Mouse (Mus musculus) heart, postnatal 4 days (tissue): Measurements from ENCODE around the gene Nrip2. TPM values are rescaled to one million over a fixed set of nuclear protein-coding genes. Genes with fewer than 3 reads are reported as not detected.
"Not testable (repeated sequence)": the region's sequence is repeated elsewhere in the genome, so short reads cannot be mapped to it uniquely, and the experiment has no call there.

Source experiments
- DNase-seq: peaks from one replicate; pipeline ENCODE4 v3.0.0; 2021
- total RNA-seq, 2 experiments: library from RNA; stranded (reverse); gene quantifications; 2 replicates each; pipeline ENCODE4 v1.2.3; 2021

The Nrip2 gene
- 1 to 10 TPM; 1.5 to 1.8 TPM for total RNA-seq

GRCm38 (mm10) chr6:128398996-128399395, at the start of gene Nrip2:
Nrip2 (plus strand) TSS chr6:128399296.
- no peak for DNase-seq

DNA sequence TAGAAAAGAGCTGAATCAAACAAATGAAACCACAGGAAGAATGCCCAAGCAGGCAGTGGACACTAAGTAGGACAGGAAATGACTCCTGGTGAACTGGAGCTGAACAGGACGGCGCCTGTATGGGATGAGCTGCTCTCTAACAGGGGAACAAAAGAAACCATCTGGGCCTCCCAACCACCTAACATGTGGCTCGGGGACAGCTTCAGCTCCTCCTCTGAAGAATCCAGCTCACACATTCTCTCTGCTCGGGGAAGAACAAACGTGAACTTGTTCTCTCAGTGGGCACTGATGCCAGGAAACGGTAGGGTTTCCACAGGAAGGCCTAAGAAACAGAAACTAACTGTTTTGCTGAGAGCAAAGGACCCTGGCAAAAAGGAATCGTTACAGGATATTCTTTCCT, 49.4 kb upstream of the Nrip2 start:
- no peak for DNase-seq

DNA sequence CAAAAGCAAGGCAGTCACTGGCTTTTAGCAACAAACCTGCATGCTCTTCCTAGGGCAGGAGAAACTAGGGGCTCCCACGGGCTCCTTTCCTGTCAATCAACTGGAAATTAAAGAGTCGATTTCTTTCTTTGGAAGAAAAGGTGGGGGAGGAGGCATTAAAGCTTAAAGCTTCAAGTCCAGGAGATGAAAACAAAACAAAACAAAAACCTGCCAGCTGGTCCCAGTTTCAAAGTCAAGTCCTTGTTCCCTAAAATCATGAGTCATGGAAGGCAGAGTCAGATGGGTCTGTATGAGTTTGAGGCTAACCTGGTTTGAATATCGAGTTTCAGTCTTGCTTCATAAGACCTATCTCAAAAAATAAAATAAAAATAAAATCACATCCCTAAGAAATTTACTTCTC, 45.0 kb upstream of the Nrip2 start:
- no peak for DNase-seq

GRCm38 (mm10) chr6:128355201-128355681, 43.9 kb upstream of the Nrip2 start:
- DNase-seq: peak; percentile 55

- peak; percentile 98 for DNase-seq
These were observed 43.2 kb upstream of the Nrip2 start, which contains the start of gene Tulp3 for GRCm38 (mm10) chr6:128355726-128356416. Tulp3 (minus strand) TSS chr6:128355851.

DNA sequence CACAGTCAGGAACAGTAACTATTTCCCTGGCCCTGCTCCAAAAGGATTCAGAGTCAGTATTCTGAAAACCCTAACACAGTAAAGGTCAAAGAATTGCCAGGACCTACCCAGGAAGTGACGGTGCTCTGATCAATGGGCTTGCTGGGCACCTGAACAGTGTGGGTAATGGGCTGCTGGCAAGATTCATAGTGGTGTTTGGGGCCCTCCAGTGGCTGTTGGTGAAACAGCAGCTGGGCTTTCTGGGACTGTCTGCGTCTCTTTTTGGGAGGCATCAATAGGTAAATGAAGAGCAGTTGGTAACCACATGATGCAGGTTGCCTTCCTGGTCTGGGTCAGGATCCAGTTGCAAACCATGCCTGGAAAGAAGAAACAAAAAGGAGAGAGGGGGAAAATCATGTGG, 40.1 kb upstream of the Nrip2 start:
- DNase-seq: peak; percentile 76

- no peak for DNase-seq
These were observed 37.2 kb upstream of the Nrip2 start for GRCm38 (mm10) chr6:128361901-128362300.

GRCm38 (mm10) chr6:128362381-128363006, 36.6 kb upstream of the Nrip2 start, which contains the start of the genes Rhno1 and Foxm1:
Rhno1 (minus strand) TSS chr6:128362911.
Foxm1 (plus strand) TSS chr6:128362967.
- peak; percentile 90 for DNase-seq

DNA sequence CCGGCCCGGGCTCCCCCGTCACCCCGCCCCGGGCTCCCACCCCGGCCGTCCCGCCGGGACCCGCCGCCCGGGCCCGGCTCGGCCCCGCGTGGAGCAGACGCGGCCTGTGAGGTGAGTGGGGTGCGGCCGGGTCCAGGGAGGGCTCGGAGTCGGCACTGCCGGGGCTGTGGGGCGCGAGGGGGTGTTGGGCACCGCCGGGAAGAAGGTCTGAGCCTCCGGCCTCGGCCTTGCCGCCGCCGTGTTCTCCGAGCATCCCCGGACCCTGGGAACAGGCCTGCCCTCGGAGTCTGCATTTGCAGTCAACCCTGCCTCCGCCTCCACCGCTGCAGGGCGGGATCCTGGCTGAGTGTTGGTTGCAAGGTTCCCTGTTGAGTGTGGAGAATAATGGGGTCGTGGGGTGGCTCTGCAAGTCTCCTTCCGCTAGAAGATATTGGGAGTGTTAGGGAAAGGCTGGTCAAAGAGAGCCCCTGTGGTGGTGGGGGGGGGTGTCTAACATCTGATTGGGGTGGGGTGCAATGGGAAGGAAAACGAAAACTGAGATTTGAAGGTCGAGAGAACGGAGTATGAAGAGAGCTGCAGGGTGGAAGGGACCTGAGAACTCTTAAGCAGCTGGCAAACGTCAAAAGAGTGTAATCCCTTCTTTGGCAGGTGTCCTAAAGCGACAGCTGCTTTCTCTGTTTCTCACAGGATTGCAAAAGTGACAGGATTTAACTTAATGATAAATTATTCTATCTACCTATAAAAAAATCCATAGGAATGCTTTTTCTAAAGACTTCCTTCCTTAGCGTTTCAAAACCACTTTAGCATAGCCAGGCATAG, 35.9 kb upstream of the Nrip2 start:
- no peak for DNase-seq

DNA sequence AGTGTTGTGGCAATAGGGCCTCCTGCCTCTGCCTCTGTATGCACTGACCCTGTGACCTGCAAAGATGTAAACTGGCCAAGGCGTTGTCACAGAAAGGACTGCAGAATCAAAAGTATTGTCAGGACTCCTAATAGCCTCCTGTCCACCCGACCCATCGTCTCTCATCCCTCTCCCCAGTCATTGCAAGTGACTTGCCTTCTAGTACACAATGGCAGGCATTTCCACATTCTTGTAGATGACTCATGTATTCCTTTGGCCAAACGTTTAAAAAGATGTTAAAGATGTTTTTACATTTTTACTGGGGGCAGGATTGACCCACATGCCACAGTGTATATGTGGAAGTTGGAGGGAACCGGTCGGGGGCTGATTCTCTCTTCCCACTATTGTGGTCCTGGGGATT, 34.4 kb upstream of the Nrip2 start:
- DNase-seq: no peak

- no peak for DNase-seq
These were observed 32.6 kb upstream of the Nrip2 start for GRCm38 (mm10) chr6:128366466-128366865.

GRCm38 (mm10) chr6:128370040-128370439, 29.1 kb upstream of the Nrip2 start:
- no peak for DNase-seq

GRCm38 (mm10) chr6:128375192-128375591, 23.9 kb upstream of the Nrip2 start, which contains the start of the genes Tex52 and Gm44596:
Tex52 (plus strand) TSS chr6:128375456.
Gm44596 (plus strand) TSS chr6:128375503.
- peak; percentile 33 for DNase-seq

DNA sequence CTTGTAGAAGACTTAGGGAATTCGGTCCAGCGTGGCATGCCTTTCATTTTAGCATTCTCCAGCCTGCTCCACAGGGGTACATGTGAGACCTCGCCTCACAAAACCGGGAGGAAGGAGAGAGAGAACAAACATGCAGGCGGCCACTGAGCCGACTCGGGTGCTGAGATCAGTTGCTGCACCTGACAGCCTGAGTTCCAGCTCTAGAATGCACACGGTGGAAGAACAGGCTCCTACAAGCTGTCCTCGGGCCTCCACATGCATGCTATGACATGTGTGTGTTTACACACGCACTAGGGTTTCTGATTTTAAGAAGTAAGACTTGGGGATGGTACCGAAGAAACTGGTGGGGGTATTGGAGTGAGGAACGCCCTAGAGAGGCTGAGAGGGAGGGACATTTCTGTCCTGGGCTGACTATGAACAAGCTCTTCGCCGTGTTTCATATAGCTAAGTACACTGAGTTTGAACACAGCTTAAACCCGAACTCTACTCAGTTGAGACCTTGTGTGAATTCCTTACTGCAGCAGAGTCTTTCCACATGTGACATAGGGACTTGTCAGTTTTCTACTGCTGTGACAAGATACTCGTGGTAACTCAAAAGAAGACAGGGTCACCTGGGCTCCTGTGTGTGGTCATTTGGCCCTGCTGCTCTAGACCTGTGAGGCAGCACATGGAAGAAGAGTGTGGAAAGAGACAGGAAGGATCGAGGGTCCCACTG, 22.6 kb upstream of the Nrip2 start:
- no peak for DNase-seq

GRCm38 (mm10) chr6:128379636-128380035, 19.5 kb upstream of the Nrip2 start:
- DNase-seq: no peak

- DNase-seq: not testable (repeated sequence)
These were observed 18.4 kb upstream of the Nrip2 start for GRCm38 (mm10) chr6:128380594-128381167.

GRCm38 (mm10) chr6:128381254-128381653, 17.8 kb upstream of the Nrip2 start:
- DNase-seq: no peak

- no peak for DNase-seq
These were observed 15.3 kb upstream of the Nrip2 start for GRCm38 (mm10) chr6:128383752-128384151.

DNA sequence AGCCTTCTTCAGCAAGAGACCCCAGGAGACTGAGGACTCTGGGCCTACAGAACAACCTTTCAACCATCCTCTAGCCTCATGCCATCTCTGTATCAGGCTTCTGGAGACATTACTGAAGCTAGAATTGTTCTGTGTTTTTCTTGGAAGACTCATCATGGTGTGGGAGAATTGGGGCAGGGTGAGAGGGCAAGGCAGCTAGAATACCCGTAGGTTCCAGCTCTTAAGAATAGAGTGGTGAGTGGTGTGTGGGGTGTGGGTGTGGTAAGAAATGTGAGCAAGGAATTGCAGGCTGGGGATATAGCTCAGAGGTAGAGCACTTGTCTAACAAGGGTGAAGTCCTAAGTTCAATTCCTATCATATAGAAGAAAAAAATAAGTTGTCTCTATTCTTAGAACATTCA, 14.1 kb upstream of the Nrip2 start:
- DNase-seq: no peak

DNA sequence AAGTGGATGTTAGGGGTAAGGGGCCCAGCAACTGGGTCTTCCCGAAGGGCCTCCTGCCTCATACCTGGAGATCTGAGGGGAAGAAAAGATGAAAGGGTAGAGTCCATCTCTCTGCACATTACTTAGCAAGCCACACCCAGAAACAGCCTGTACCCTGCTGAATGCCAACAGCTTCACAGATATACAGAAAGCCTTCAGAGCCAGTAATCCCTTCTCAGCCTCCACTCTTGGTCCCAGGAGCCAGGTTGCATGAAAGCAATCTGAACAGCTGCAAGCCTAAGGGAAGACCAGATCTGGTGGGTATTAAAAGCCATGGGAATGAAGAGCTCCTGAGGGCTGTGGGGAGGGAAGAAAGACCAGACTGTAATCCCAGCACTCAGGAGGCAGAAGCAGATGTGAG, 9.9 kb upstream of the Nrip2 start:
- DNase-seq: no peak

DNA sequence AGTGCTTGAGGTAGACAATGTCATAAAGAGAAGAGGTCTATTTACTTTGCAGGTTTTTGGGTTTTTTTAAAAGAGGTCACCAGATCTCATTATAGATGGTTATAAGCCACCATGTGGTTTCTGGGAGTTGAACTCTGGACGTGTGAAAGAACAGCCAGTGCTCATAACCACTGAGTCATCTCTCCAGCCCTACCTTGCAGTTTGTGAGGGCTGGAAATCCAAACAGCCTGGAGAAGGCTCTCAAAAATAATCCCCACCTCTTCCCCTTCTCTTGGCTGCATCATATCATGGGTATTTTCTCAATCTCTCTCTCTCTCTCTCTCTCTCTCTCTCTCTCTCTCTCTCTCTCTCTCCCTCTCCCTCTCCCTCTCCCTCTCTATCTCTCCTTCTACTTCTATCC, 8.4 kb upstream of the Nrip2 start:
- DNase-seq: no peak
